Mouse (Mus musculus) E14TG2a.4 (cell line): ENCODE measurements at regions not wholly inside any gene's neighbourhood (a gene's known extent, or its start where the extent isn't known, plus 50 kb on each side); places are given as distances from the start of the nearest gene placed in this dataset.

ENCODE experiments used
- H3K27me3 ChIP-seq: 2 replicates; pipeline ENCODE4 v1.6.1; 2014; ENCODE audit warnings: low read length, control low read depth; ENCODE audit not compliant: insufficient read depth
- H3K36me3 ChIP-seq: 2 replicates; pipeline ENCODE4 v1.6.1; 2014; ENCODE audit warnings: low read length, control low read depth; ENCODE audit not compliant: insufficient read depth
- H3K4me1 ChIP-seq: replicated peaks from 2 replicates; pipeline ENCODE4 v1.6.1; 2014; ENCODE audit warnings: low read depth, low read length, control low read depth
- H3K4me3 ChIP-seq: replicated peaks from 2 replicates; pipeline ENCODE4 v1.5.1; 2014; ENCODE audit warnings: mild to moderate bottlenecking, low read length
- H3K9me3 ChIP-seq: 2 replicates; pipeline ENCODE4 v1.6.1; 2014; ENCODE audit warnings: low read length, control low read depth
- CTCF ChIP-seq: conservative IDR thresholded peaks from 2 replicates; pipeline ENCODE4 v1.5.1; 2014; ENCODE audit warnings: low read length
- NANOG ChIP-seq: IDR thresholded peaks from 2 replicates; pipeline ENCODE4 v1.6.1; 2014; ENCODE audit warnings: borderline replicate concordance, low read length, mixed read lengths
- POU5F1 ChIP-seq: IDR thresholded peaks from 2 replicates; pipeline ENCODE4 v1.6.1; 2014; ENCODE audit warnings: low read length, borderline replicate concordance

DNA sequence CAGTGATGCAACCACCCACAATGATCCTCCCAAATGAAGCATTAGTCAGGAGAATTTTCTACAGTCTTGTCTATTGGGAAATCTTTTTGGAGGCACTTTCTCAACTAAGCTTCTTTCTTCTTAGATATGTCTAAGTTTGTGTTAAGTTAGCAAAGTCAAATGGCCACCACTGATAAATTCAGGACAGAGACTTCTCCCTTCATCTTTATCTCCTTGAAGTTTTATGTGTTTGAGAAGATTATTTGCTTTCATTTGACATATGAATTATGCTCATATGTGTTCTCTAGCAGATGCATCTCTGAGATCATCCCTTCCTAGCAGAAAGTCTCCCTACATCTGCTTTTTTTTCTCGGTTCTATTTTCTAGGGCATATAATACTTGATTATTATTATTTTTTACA, 51.4 kb upstream of the St8sia4 start:
- no peaks in the 10 kb centered on the region for H3K27me3 ChIP-seq
- H3K9me3 ChIP-seq: no peaks in the 10 kb centered on the region
- H3K36me3 ChIP-seq: no peaks in the 10 kb centered on the region
- no peak overlapping the region for H3K4me3 ChIP-seq
- TF ChIP-seq POU5F1: no peak
- no peak for TF ChIP-seq CTCF
- no peak for TF ChIP-seq NANOG
- no peaks in the 10 kb centered on the region for H3K4me1 ChIP-seq
